Mouse (Mus musculus) lung, postnatal 36 days (tissue): ENCODE data around the gene Gper1.

Source experiments
- DNase-seq: peaks from one replicate; pipeline ENCODE4 v3.0.0; 2022; ENCODE audit warnings: mixed read lengths

The Gper1 gene

DNA sequence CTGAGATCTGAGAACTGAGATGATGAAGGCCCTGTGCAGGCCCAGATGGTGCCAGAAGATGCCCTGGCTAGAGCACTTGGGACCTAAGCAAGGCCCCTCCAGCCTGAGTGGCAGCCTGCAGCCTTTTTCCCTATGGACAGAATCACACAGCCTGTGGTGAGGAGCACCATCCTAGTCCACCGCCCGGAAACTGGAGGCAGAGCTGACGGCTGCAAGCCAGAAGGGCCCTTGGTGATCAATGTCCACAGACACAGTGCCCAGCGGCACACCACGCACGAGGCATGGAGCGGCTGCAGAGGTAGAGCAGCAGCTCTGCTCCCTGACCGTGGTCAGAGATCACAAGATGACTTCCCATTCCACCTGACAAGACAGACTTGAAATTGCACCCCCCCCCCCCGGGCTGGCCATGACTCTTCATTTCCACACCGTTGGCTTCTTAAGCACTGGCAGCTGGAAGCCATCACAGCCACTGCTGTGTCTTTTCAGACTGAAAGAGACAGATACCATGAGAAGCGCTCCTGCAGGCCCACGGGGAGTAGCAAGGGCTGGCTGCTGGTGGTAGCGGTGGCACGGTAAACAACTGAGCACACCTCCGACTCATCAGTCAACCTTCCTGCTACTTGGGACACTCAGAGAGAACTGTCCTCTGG is 11.2 kb upstream of the Gper1 start:
- DNase-seq, result peak; percentile 57

DNA sequence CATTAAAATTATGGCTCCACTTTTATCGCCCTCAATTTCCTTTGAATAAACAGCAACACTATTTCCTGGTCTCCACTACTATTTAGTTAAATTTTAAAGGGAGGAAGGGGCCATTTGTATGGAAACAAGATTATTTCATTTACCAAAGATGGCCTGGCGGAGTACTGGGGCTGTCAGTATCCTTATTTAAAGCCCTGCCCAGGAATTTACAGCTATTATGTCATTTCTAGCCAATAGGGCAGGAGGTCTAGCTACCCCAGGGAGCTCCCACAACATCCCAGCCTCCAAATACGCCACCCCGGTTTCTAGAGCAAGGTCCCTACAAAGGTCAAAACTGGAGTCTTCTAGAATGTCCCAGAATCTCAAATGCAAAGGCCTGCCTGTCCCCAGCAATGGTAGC is 9.4 kb upstream of the Gper1 start:
- DNase-seq, result no peak

DNA sequence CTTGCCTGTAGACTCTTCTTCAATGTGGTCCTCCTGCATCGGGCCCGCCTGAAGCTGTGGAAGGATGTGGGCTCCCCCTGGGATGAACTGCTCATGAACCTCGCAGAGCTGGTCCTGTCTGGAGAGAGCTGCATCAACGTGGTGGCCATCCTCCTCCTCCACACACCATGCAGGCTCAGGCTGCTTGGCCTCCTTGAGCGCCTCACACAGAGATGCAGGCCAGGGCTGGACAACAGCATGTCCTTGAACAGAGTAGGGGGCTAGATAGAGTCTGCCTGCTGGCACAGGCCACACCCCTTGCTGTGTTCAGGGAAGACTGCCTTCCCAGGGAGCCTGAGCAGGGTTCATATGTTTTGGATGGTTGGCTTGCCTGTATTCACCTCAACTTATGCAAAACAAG is 8.0 kb upstream of the Gper1 start:
- no peak for DNase-seq

DNA sequence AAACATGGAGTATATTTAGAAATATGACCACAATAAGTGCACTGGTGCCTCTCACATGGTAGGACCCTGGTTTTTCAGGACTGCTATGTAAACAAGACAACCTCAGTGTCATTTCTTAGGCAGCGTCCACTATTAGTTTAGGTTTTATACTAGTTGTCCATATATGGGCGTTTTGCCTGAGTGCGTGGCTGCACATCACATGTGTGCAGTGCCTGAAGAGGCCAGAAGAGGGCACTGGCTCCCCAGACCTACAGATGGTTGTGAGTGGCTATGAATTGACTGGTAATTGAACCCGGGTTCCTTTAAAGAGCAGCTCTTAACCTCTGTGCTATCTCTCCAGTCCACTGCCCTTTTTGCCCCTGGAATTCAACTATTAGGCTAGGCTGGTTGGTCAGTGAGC is 6.0 kb upstream of the Gper1 start:
- no peak for DNase-seq

DNA sequence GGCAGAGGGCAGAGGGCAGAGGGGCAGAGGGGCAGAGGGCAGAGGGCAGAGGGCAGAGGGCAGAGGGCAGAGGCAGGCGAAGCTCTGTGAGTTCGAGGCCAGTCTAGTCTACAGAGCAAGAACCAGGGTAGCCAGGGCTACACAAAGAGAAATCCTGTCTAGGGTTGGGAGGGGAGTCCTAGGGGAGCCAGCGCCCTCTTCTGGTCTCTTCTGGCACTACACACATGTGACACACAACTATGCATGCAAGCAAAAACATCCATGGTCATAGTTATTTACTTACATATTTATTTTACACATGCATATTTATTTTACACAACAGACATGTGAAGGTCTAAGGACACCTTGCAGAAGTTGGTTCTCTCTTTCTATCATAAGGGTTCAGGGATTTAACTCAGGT is 5.5 kb upstream of the Gper1 start:
- DNase-seq, result no peak

DNA sequence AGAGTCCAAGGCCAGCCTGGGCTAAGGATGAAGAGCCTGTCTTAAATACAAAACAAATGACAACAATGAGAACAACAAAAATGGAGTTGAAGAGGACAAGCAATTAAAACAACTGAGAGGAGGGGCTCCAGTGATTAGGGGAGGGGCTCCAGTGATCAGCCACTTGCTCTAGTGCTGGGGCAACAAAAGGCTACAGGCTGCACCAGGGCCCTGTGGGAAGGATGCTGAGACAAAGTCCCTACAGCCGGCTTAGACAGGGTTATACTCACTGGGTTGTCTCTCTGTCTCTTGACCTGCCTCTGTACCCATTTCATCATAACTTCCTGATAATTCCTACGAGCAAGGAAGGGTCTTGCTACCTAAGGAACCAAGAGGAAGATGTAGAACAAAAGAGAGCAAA is 4.8 kb upstream of the Gper1 start:
- no peak for DNase-seq

DNA sequence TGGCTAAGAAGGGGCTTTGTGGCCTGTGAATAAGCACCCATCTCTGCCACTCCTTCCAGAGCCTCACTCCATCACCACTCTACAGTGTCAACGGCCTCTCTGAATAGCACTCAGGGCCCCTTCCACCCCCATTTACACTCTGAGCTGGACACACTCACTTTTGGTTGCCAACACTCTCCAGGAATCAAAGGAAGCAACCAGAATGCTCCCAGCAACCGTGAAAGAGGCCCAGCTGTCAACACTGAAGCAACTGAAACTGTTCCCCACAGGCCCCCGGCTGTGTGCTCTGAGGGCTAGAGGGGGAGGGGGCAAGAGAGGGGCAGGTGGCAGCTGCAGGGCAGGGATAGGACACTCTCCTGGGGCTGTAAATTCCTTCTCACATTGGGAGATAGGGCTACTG is 4.3 kb upstream of the Gper1 start:
- peak; percentile 37 for DNase-seq

DNA sequence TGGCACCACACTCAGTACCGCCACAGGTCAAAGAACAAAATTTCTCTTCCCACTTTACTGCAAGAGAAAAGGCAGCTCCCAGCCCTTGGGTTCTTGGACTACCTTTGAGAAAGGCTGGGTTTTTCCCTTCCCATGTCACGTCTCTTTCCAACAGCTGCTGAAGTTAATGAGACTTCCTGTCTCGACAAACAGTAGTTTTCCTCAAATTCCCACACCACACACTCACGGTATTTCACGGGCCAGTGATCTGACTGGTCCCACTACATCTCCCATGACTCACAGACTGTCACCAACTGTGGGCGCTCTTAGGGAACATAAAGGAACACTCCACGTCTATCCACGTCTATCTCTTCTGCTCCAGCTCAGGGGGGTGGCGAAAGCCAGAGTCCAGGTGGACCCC is 2.2 kb downstream of the Gper1 start:
- no peak for DNase-seq

DNA sequence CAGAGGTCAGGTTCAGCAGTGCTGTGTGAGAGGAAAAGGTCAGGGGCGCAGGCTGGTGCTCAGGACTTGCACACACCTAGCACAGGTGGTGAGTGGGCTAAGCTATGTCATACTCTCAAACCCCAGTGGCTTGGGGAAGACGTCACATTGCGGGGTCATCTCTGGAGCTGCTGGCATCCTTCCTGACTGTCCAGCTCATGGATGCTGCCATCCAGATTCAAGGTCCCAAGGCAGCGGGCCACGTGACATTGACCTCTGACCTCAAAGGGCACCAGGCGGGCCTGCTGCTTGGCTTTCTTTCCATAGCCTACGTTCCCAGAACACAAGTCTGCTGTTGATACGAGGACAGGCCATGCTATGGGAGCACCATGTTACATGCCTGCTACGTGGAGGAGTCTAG is 4.0 kb downstream of the Gper1 start:
- DNase-seq, result no peak

DNA sequence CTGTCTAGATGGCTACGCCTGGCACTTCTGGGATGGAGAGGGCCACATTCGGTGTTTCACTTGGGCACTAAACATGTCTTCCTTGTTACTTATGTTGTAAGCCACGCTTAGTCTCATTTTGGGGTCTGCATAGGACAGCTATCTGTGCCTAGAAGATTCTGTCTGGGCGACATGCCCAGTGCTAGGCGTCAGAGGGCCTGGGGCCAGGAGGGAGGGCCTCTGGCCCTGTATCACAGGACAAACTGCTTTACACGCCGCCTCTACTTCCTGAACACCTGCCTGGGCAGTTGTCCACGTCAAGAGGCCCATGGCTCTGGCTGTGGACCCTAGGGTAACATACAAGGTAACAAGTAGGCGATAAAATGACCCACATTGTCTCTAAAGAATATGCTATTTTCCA is 5.0 kb downstream of the Gper1 start:
- peak; percentile 54 for DNase-seq

DNA sequence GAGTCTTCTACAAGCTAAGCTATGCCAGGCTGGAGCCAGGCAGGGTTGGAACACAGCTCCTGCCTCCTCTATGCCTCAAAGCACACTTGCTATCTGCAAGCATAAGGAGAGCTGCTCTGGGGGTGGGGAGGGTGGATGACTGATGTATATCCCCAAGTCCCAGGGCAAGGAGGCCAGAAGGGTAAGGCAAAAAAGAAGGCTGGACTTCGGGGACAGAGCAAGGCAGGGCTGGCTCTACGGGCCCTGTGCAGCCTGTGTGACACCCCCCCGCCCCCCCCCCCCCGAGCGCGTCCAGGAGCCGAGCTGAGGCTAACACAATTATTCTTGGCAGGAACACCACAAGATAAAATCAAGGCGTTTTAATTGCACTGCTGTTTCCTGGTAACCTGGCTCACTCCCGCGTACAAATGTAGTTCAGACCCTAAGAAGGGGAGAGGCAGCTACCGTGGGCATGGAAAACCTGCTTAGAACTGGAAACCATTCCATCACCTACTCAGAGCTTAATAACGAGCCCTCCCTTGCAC is 6.9 kb downstream of the Gper1 start:
- peak; percentile 21 for DNase-seq

DNA sequence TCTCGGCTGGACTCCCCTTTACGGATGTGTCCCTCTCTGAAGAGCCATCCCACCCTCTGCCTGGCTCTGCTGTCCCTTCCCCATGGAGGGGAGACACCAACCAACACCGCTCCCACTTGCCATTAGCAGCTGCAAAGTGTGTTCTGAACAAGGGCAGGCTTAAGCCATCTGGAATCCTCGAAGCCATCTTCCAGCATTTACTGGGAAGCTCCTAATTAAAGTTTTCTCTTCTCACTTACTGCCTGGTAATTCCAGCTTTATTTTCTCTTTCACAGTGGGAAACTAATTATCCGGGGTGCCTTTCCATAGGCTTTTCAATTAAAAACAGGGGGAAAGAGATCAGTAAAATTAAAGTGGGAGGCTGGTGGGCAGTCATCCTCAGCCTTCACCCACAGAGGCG is 9.4 kb downstream of the Gper1 start:
- no peak for DNase-seq

DNA sequence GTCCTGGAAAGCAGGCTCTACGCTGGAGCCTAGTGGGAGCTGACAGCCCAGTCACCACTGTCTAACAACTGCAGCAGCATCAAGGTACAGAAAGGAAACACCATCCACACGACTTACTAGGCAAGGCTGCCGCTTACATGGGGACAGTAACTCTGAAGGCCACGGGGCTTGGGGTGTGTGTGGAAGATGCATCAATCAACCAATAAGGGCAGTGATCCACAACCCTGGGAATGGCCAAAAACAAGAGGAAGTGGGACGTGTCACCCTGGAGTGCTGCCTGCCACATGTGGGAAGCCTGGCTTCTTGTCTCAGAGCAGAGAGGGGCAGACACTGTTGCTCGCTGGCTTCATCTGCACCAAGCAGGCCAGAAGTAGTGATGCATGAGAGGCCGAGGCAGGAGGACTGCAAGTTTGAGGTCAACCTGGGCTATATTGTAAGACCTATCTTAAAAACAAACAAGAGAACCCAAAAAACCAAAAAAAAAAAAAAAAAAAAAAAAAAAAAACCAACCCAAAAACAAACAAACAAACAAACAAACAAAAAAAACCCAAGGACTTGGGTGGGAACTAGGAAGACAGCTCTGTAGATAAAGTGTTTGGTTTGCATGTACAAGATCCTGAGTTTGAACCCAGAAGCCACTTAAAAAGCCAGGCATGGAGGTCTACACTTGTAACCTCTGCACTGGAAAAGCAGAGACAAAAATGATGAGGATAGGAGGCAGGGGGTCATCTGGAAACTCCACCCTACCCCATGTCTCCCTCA is 10.0 kb downstream of the Gper1 start:
- no peak for DNase-seq

DNA sequence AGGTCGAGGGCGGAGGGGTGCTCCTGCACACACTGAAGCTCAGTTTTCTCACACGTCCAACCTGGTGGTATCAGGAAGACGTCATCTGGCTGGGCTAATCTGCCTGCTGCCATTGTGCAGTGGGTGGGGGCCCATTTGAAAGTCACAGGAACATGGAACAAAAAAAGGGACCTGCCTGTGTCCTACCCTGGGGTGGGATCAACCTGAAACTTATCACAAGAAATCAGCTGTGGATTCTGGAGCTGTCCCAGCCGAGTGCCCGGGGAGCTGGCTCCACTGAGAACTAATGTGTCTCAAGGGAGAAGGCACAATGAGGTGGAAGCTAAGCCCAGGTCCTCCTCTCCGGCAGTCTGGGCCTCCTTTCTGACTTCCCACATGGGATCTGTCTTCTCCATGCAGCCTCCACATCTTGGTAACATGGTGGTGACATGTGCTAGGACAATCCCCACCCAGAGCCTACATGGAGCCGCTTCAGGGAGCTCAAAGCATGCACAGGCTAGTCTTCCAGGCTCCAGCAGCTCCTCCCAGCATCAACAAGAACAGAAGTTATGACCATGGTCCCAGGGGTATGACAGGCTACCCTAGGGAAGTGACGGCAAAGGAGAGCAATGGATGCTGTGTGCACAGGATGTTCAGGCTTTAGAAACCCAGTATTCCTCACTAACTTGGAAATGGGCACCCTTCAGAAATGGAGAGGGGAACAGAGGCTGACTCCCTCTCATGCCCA is 11.1 kb downstream of the Gper1 start:
- no peak for DNase-seq

DNA sequence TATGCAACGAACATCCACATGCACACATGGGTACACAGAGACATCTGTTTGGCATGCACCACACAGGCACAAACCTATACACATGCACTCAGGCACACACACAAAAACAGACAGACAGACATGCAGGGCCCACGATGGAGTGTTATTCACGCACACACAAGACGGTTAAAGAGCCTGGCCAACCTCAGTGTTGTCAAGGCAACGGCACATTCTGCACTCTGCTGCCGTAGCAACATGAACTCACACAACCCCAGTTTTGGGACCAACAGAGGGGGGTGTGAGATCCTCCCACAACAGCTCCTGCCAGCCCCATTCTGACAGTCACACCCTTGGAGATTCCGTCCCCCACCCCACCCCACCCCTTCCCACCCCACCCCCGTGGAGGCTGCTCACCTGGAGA is 12.0 kb downstream of the Gper1 start:
- DNase-seq, result peak; percentile 23

DNA sequence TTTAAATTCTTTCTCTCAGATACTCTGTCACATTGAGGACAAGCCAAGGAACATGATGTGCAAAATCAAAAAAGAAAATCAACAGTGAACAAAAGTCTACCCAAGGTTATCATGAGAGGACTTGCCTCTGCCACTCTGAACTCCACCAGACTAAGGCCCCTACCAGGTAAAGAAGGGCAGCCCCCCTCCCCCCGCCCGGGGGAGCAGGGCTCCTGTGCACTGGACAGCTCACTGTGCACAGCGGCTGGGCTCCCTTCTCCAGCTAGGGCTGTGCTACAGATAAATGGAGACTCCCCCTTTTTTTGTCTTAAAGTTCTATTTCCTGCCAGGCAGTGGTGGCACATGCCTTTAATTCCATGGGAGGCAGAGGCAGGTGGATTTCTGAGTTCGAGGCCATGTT is 14.8 kb downstream of the Gper1 start:
- DNase-seq, result no peak

DNA sequence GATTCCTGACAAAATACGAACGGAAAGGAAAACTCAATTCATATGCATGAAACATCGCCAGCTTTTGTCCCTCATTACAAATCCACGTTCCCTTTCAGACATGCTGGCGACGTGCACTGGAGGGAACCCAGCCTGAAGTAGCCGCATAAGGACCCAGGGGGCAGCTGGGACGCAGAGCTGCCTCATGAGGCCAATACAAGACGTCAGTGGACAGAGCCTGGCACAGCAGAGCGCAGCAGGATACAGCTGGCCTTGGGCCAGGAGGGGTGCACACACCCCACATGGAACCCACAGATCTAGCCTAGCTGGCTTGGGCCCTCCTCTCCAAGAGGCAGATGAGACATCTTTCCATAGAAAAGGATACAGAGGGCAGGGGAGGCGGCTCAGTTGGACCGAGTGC is 15.5 kb downstream of the Gper1 start:
- no peak for DNase-seq

DNA sequence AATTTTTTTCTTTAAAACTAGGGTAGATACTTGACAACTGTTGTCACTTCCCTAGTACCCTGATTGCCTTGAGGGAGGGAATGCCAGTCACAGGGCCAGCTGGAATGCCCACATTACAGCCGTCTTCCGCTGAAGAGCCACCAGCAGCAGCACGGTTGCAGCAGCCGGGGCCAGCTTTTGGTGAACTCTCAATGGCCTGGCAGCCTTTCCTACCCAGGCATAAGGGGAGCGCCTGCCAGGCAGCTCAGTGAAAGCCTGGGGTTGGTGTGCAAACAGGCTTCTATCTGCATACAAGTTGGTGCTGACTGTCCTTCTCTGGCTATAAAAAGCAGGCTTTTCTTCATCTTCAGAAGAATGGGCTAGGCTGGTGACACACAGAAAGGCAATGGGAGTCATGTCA is 17.5 kb downstream of the Gper1 start:
- no peak for DNase-seq

DNA sequence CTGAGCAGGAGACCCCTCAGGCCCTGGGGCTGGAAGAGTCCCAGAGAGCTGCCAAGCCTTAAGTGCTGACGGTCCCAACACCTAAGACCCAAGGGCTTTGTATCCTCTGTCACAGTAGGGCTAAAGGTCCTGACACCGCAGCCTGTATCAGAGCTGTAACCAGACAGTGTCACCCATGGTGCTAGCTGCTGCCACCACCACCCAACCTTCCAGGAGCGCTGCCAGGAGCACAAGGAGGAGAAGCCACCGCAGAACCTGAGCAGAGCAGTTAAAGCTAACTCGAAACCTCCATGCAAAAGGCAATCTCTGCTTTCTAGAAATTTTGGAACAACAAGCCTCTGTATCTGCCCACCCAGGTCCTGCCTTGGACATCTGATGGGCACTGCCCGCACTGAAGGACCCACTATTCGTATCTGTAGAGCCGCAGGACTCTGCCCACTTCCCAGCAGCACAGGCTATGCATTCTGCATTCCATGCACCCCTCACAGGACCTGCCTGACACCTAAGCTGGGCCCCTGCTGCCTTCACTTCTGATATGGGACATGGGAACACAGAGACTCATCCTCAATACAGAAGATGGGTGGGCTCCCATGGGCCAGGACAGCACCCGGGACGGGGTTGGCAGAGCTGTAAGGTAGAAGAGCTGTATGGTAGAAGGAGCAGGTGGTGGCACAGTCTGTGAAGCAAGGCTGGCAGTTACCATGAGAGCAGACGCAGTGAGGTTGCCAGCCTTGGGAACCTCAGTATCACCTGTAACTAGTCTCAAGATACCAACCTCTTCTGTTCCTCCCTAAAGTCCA is 18.2 kb downstream of the Gper1 start:
- no peak for DNase-seq

DNA sequence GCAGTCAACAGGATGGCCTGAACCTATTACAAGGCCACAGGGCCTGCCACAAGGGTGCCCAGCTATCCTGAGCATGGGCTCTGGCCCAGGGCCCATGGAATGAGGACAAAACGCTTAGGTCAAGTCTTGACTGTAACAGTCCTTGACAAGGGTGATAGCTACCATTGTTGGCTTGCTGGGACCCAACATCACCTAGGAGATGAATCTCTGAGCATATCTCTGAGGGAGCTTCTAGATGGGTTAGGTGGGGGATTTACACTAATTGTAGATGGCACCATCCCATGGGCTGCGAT is 18.7 kb downstream of the Gper1 start:
- DNase-seq, result no peak

DNA sequence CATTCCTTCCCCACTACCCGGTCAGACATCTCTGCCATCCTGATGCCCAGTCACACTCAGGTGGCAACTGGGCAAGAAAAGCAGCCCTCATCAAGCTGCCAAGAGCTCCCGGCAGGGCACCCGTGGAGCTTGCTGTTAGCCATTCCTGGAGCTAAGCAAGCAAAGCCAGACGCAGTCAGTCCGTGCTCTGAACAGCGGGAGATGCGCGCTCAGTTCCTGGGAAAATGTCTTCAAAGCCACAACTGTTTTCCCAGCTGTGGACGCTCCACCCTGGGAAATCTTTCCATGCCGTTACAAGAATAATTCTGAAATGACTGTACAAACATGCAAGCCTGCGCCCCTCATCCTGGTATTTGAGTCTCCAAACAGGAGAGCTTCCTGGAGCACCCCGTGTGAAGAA is 19.5 kb downstream of the Gper1 start:
- DNase-seq, result no peak

DNA sequence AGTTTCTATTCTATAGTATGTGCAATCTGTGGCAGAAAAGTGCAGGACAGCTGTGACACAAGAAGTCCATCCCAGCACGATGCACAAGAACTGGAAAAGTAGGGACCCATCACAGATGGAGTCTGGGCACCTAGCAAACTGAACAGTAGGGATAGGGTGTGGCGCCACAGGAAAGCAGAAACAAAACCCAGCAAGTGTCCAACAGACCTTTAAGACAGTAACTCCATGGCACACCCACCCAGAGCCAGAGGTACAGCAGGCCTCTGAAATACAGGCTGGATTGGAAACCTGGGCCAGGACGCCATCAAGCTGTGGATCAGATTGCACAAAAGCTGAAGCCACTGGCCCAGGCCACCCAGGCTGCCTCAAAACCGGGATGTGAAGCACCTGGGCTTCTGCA is 20.0 kb downstream of the Gper1 start:
- no peak for DNase-seq

DNA sequence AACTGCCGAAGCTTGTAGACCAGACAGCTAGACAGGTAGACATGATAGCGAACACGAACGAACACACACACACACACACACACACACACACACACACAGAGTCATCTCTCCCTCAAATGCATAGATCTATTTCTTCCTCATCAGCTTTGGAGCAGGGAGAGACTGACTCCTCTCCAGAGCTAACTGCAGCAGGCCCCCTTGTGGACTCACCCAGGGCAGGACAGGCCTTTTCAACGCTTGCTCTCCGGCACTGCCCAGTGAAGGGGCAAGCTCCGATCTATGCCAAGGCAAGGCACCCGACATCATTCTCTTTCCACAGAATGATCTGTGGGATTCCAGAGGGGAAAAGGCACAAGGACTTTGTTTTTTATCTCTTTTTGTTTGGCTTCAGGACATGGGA is 22.3 kb downstream of the Gper1 start:
- DNase-seq, result peak; percentile 34
